Mouse (Mus musculus) lung, postnatal 0 days (tissue): Measurements from ENCODE around the gene Bdkrb2. TPM values are rescaled to one million over a fixed set of nuclear protein-coding genes. Genes with fewer than 3 reads are reported as not detected.

Experiments
- ATAC-seq: fragments of 200-750 bp; cut with Nextera tagmentation; 2 replicates; pipeline ENCODE4 v1.8.0; 2017; ENCODE audit warnings: moderate library complexity
- DNase-seq: peaks from one replicate; pipeline ENCODE4 v3.0.0-alpha.2; 2016; ENCODE audit warnings: low spot score
- H3K27ac ChIP-seq: fragments of 300-500 bp; sonication (generic); 2 replicates; pipeline ENCODE4 v1.5.1; 2014; ENCODE audit warnings: antibody characterized with exemption, mild to moderate bottlenecking, low read length, mixed read lengths
- H3K27me3 ChIP-seq: fragments of 300-500 bp; sonication (generic); replicated peaks from 2 replicates; pipeline ENCODE4 v1.6.1; 2014; ENCODE audit warnings: low read length, mixed read lengths; ENCODE audit not compliant: insufficient read depth
- H3K36me3 ChIP-seq: fragments of 300-500 bp; sonication (generic); 2 replicates; pipeline ENCODE4 v1.6.1; 2014; ENCODE audit warnings: low read length, mixed read lengths; ENCODE audit not compliant: insufficient read depth
- H3K4me1 ChIP-seq: fragments of 300-500 bp; sonication (generic); 2 replicates; pipeline ENCODE4 v1.6.1; 2014; ENCODE audit warnings: antibody characterized with exemption, low read depth, low read length, mixed read lengths; ENCODE audit not compliant: insufficient read depth
- H3K4me2 ChIP-seq: fragments of 300-500 bp; sonication (generic); replicated peaks from 2 replicates; pipeline ENCODE4 v1.6.1; 2014; ENCODE audit warnings: low read depth, mild to moderate bottlenecking, low read length, moderate library complexity, mixed read lengths
- H3K4me3 ChIP-seq: fragments of 300-500 bp; sonication (generic); 2 replicates; pipeline ENCODE4 v1.5.1; 2014; ENCODE audit warnings: low read depth, low read length
- H3K9ac ChIP-seq: fragments of 300-500 bp; sonication (generic); replicated peaks from 2 replicates; pipeline ENCODE4 v1.6.1; 2014; ENCODE audit warnings: low read depth, mild to moderate bottlenecking
- H3K9me3 ChIP-seq: fragments of 300-500 bp; sonication (generic); 2 replicates; pipeline ENCODE4 v1.6.1; 2016; ENCODE audit warnings: low read length, mixed read lengths
- CTCF ChIP-seq: IDR thresholded peaks from 2 replicates; pipeline ENCODE4 v1.5.1; 2016; ENCODE audit warnings: antibody characterized with exemption, mild to moderate bottlenecking
- EP300 ChIP-seq: IDR thresholded peaks from 2 replicates; pipeline ENCODE4 v1.6.1; 2016; ENCODE audit warnings: antibody characterized with exemption, mild to moderate bottlenecking, control low read depth
- WGBS: fragments of 180-500 bp; shearing (Covaris S2); extraction: QIAGEN DNeasy Blood & Tissue Kit; methylation state at CpG from one replicate; pipeline ENCODE4 v1.1.7; 2014; 5-methylcytosine and 5-hydroxymethylcytosine counted together
- polyA plus RNA-seq: library from polyadenylated mRNA; unstranded; fragments of >200 nt; fragmentation: Nextera tagmentation; extraction: Ambion mirVana; gene quantifications from 2 replicates; pipeline ENCODE4 v1.2.1, GENCODE M21; 2015

The Bdkrb2 gene
- polyA plus RNA-seq, 1 experiment from 2014 or later, result 2.5 TPM

GRCm38 (mm10) chr12:105602581-105603210, 39.7 kb downstream of the Bdkrb2 start, which contains the start of gene Bdkrb1:
Gene Bdkrb1, plus strand, starts transcription at chr12:105603085.
- Histone ChIP-seq H3K36me3 (no peaks in the 10 kb centered on the region), H3K4me1 (no peaks in the 10 kb centered on the region), H3K4me3 (no peak within 1 kb of the TSS), H3K27me3 (no peaks in the 10 kb centered on the region), H3K4me2 (no peak within 1 kb of the TSS), H3K27ac (no peak within 1 kb of the TSS), H3K9me3 (no peaks in the 10 kb centered on the region), H3K9ac (no peak within 1 kb of the TSS)
- 84% methylated on average over 11 of the region's 11 CpGs for WGBS
- DNase-seq, result no peak
- no peak for TF ChIP-seq EP300
- no peak for ATAC-seq

GRCm38 (mm10) chr12:105603904-105604303, 40.9 kb downstream of the Bdkrb2 start:
- ATAC-seq (no peak), DNase-seq (no peak)
- H3K27me3 ChIP-seq, result no peaks in the 10 kb centered on the region
- no peak overlapping the region for H3K4me2 ChIP-seq
- no peaks in the 10 kb centered on the region for H3K36me3 ChIP-seq
- no peak overlapping the region for H3K27ac ChIP-seq
- H3K4me3 ChIP-seq, result no peak overlapping the region
- TF ChIP-seq EP300, result no peak
- no peak overlapping the region for H3K9ac ChIP-seq
- no peaks in the 10 kb centered on the region for H3K4me1 ChIP-seq
- WGBS, result 71% methylated on average over 11 of the region's 11 CpGs
- no peaks in the 10 kb centered on the region for H3K9me3 ChIP-seq

- Histone ChIP-seq H3K4me3 (no peak overlapping the region), H3K27ac (no peak overlapping the region), H3K27me3 (no peaks in the 10 kb centered on the region), H3K4me1 (no peaks in the 10 kb centered on the region), H3K9me3 (no peaks in the 10 kb centered on the region), H3K36me3 (no peaks in the 10 kb centered on the region), H3K4me2 (no peak overlapping the region), H3K9ac (no peak overlapping the region)
- TF ChIP-seq EP300, result no peak
- TF ChIP-seq CTCF, result no peak
- WGBS, result 49% methylated on average over 8 of the region's 8 CpGs
- DNase-seq, result no peak
- ATAC-seq, result no peak
Observed at GRCm38 (mm10) chr12:105605212-105605611, 42.2 kb downstream of the Bdkrb2 start.

- DNase-seq, result no peak
- H3K4me1 ChIP-seq, result no peaks in the 10 kb centered on the region
Observed at GRCm38 (mm10) chr12:105606881-105607280, 43.9 kb downstream of the Bdkrb2 start.

GRCm38 (mm10) chr12:105611045-105611444, 48.0 kb downstream of the Bdkrb2 start:
- no peak for DNase-seq
- no peak overlapping the region for H3K9ac ChIP-seq
- TF ChIP-seq EP300 (no peak), CTCF (no peak)
- WGBS, result 84% methylated on average over 2 of the region's 2 CpGs
- H3K4me3 ChIP-seq, result no peak overlapping the region
- no peaks in the 10 kb centered on the region for H3K9me3 ChIP-seq
- no peaks in the 10 kb centered on the region for H3K27me3 ChIP-seq
- no peaks in the 10 kb centered on the region for H3K4me1 ChIP-seq
- H3K27ac ChIP-seq, result no peak overlapping the region
- H3K36me3 ChIP-seq, result no peaks in the 10 kb centered on the region
- no peak overlapping the region for H3K4me2 ChIP-seq
- ATAC-seq, result no peak

More at GRCm38 (mm10) chr12:105606881-105607280, 43.9 kb downstream of the Bdkrb2 start:
- Histone ChIP-seq H3K36me3 (no peaks in the 10 kb centered on the region), H3K4me2 (no peak overlapping the region), H3K27ac (no peak overlapping the region), H3K27me3 (no peaks in the 10 kb centered on the region), H3K4me3 (no peak overlapping the region), H3K9me3 (no peaks in the 10 kb centered on the region), H3K9ac (no peak overlapping the region)
- 61% methylated on average over 4 of the region's 4 CpGs for WGBS
- TF ChIP-seq CTCF (no peak), EP300 (no peak)
- no peak for ATAC-seq

- Histone ChIP-seq H3K27me3 (no peaks in the 10 kb centered on the region), H3K9ac (no peak overlapping the region), H3K9me3 (no peaks in the 10 kb centered on the region), H3K36me3 (no peaks in the 10 kb centered on the region), H3K4me3 (no peak overlapping the region), H3K4me1 (no peaks in the 10 kb centered on the region), H3K27ac (no peak overlapping the region), H3K4me2 (no peak overlapping the region)
- ATAC-seq (peak; percentile 41; the same call in 1 of the 2 replicates), DNase-seq (peak; percentile 75)
- no peak for TF ChIP-seq EP300
- TF ChIP-seq CTCF, result peak; percentile 86
- 17% methylated on average over 7 of the region's 7 CpGs for WGBS
Observed at GRCm38 (mm10) chr12:105611748-105612147, 48.7 kb downstream of the Bdkrb2 start.
